Mouse (Mus musculus) liver, embryonic 13.5 days (tissue): ENCODE measurements around the gene Ramp2. TPM values are rescaled to one million over a fixed set of nuclear protein-coding genes. Genes with fewer than 3 reads are reported as not detected.

Source experiments
- ATAC-seq: fragments of 200-750 bp; cut with Nextera tagmentation; 2 replicates; pipeline ENCODE4 v1.8.0; 2017; ENCODE audit warnings: low read depth, mild to moderate bottlenecking, moderate number of reproducible peaks, moderate library complexity
- DNase-seq: peaks from one replicate; pipeline ENCODE4 v3.0.0; 2022
- H3K27ac ChIP-seq: fragments of 300-500 bp; sonication (generic); 2 replicates; pipeline ENCODE4 v1.5.1; 2015; ENCODE audit warnings: moderate library complexity, mild to moderate bottlenecking, inconsistent platforms
- H3K27me3 ChIP-seq: fragments of 300-500 bp; sonication (generic); 2 replicates; pipeline ENCODE4 v1.6.1; 2015; ENCODE audit warnings: mild to moderate bottlenecking, inconsistent platforms
- H3K36me3 ChIP-seq: fragments of 300-500 bp; sonication (generic); 2 replicates; pipeline ENCODE4 v1.6.1; 2015; ENCODE audit warnings: mild to moderate bottlenecking, inconsistent platforms
- H3K4me1 ChIP-seq: fragments of 300-500 bp; sonication (generic); replicated peaks from 2 replicates; pipeline ENCODE4 v1.6.1; 2015; ENCODE audit warnings: inconsistent platforms
- H3K4me2 ChIP-seq: fragments of 300-500 bp; sonication (generic); 2 replicates; pipeline ENCODE4 v1.6.1; 2015; ENCODE audit warnings: inconsistent platforms, mild to moderate bottlenecking, moderate library complexity
- H3K4me3 ChIP-seq: fragments of 300-500 bp; sonication (generic); replicated peaks from 2 replicates; pipeline ENCODE4 v1.5.1; 2015; ENCODE audit warnings: mild to moderate bottlenecking, inconsistent platforms
- H3K9ac ChIP-seq: fragments of 300-500 bp; sonication (generic); 2 replicates; pipeline ENCODE4 v1.6.1; 2015; ENCODE audit warnings: mild to moderate bottlenecking, inconsistent platforms
- H3K9me3 ChIP-seq: fragments of 300-500 bp; sonication (generic); replicated peaks from 2 replicates; pipeline ENCODE4 v1.6.1; 2016; ENCODE audit warnings: inconsistent platforms
- WGBS: fragments of 180-500 bp; shearing (Covaris S2); methylation state at CpG from one replicate; pipeline ENCODE4 v1.1.7; 2015; ENCODE audit not compliant: insufficient replicate concordance; 5-methylcytosine and 5-hydroxymethylcytosine counted together
- polyA plus RNA-seq: library from polyadenylated mRNA; unstranded; fragments of >200 nt; fragmentation: Nextera tagmentation; extraction: Ambion mirVana; gene quantifications from 2 replicates; pipeline ENCODE4 v1.2.1, GENCODE M21; 2015

The Ramp2 gene
- polyA plus RNA-seq: 23.4 and 25.4 TPM in 2 replicates

DNA sequence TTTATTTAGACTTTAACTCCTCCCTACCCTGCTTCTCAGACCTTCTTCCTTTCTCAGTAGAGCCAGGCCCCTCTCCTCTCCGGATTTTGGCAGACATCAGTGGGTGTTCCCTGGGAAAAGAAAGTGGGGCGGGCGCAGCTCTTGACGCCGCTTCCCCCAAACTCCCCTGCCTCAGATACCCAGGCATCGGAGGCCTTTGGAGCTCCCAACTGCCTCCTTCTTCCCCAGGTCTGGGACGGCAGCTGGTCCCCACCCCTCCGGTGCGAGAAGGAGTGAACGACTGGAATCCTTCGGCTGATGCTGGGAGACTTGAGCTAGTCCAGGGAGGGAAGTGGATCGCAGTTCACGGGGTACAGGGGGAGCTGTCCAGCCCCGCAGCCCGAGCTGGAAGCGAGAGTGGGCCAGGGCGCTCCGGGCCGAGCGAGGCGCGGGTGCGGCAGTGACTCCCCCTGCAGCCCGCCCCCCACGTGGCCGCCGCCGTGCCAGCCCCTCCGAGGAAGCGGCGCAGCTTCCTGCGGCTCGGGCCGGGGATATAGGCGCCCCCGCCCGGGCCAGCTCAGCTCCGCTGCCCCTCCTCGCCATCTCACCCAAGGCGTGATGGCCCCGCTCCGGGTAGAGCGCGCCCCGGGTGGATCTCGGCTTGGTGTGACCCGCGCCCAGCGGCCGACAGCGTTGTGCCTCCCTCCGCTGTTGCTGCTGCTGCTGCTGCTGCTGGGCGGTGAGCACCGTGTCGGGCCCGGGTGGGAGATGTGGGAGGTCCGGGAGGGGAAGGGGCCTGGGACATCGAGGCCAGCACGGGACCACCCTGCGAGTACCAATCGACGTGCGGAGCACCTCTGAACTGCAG is at the start of gene Ramp2:
Gene Ramp2 (plus strand): TSS at position 174 of the 847 bp plus-strand sequence.
- ATAC-seq: no peak
- no peak for DNase-seq
- Histone ChIP-seq H3K36me3 (no peaks in the 10 kb centered on the region), H3K9me3 (no peaks in the 10 kb centered on the region), H3K4me3 (peak within 1 kb of the TSS; percentile 55), H3K4me1 (peaks cover 39% of the 10 kb centered on the region), H3K4me2 (peak within 1 kb of the TSS; percentile 69), H3K27me3 (peaks cover 72% of the 10 kb centered on the region), H3K27ac (no peak within 1 kb of the TSS; the same call in none of the 2 replicates), H3K9ac (peak within 1 kb of the TSS; percentile 54)
- WGBS: 2% methylated on average over 59 of the region's 63 CpGs

DNA sequence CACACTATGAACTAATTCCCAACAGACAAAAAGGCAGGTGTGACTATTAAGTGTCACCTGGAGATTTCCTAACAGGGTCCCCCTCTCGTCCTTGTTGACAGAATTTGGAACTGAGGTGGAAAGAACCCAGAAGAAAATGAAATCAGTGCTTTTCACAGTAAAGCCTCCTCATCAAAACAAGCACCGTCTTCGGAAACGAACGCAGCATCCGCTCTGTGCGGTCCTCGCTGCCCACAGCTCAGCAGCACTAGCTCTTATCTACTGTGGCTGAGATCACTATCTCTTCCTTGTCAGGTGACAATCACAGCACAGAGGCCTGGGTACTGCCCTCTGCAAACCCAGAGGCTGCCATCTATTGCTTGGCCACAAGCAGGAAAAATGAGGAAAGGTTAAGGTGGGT is 49.7 kb upstream of the Ramp2 start:
- Histone ChIP-seq H3K4me2 (no peak overlapping the region), H3K9me3 (no peaks in the 10 kb centered on the region), H3K9ac (no peak overlapping the region), H3K4me1 (peaks cover 35% of the 10 kb centered on the region), H3K4me3 (no peak overlapping the region), H3K27ac (no peak overlapping the region), H3K27me3 (no peaks in the 10 kb centered on the region), H3K36me3 (peaks cover 53% of the 10 kb centered on the region)
- no peak for DNase-seq
- no peak for ATAC-seq
- 77% methylated on average over 8 of the region's 8 CpGs for WGBS

DNA sequence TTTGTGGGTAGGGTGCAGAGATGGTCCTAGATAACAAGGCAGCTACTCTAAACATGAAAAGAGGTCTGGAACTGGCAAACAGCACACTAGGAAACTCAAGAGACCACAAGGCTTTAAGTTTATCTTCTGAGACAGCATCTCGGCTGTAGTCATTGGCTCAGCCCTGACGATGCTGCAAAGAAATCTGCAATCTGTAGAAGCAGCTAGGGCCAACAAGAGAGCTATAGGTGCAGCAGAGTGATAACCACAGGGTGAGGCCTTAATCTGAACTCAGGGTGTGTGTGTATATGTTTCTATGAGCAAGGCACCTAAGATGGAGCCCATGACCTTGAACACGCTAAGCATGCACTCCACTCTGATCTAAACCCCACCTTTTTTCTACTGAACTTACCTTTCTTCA is 46.3 kb upstream of the Ramp2 start:
- Histone ChIP-seq H3K9ac (peak overlapping the region; percentile 26; the same call in 1 of the 2 replicates), H3K27ac (0 out of 2 replicates have a peak overlapping the region, but pooled peaks have one; percentile 18)
- WGBS: 41% methylated on average over 3 of the region's 3 CpGs

DNA sequence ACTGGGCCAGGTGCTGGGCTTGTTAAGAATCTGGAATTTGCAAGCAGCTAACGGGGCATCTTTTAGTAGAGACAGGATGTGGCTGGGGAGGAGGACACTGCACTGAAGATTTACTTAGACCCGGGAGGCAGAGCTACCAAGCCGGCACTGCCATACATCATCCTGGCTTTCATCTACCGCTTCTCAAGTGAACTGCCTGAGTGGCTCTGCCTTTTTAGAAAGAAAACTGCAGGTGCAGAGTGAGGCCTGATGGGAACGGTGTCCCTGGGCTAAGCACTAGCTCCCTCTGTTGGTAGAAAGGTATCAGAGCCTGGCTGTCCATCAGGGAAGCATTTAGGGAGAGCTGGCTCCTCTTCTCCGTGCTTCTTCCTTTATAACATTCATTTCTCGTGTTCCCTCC is 44.8 kb upstream of the Ramp2 start:
- Histone ChIP-seq H3K4me3 (no peak overlapping the region), H3K9ac (no peak overlapping the region), H3K27me3 (no peaks in the 10 kb centered on the region), H3K9me3 (no peaks in the 10 kb centered on the region), H3K4me1 (peaks cover 25% of the 10 kb centered on the region), H3K27ac (no peak overlapping the region), H3K36me3 (peaks cover 63% of the 10 kb centered on the region), H3K4me2 (no peak overlapping the region)
- ATAC-seq (no peak), DNase-seq (no peak)
- 32% methylated on average over 7 of the region's 7 CpGs for WGBS

More for the DNA sequence above, 46.3 kb upstream of the Ramp2 start:
- Histone ChIP-seq H3K36me3 (peaks cover 60% of the 10 kb centered on the region), H3K4me1 (peaks cover 25% of the 10 kb centered on the region), H3K9me3 (no peaks in the 10 kb centered on the region), H3K4me3 (no peak overlapping the region), H3K4me2 (no peak overlapping the region), H3K27me3 (no peaks in the 10 kb centered on the region)
- ATAC-seq: peak; percentile 91
- DNase-seq: peak; percentile 31

DNA sequence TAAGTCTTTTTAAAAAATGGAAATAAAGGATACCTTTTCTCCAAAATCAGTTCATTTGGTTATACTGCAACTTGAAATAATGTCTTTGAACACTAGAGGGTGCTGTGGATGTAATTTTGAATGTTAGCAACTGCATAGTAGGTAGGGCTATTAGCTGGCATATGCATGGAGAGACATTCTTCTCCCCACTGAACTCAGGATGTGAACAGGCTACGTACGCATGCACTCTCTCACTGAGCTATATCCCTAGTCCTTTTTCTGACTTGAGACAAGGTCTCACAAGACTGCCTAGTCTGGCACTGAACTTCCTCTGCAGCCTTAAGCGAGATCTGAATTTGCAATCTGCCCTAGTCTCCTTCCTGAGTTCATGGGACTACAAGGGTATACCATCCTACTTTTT is 33.9 kb upstream of the Ramp2 start:
- peaks cover 51% of the 10 kb centered on the region for H3K36me3 ChIP-seq
- 50% methylated on average over 3 of the region's 3 CpGs for WGBS
- no peak overlapping the region for H3K4me3 ChIP-seq
- no peak overlapping the region for H3K4me2 ChIP-seq
- DNase-seq: peak; percentile 29
- H3K27ac ChIP-seq: no peak overlapping the region
- H3K9me3 ChIP-seq: no peaks in the 10 kb centered on the region
- no peak overlapping the region for H3K9ac ChIP-seq
- ATAC-seq: 0 out of 2 replicates have a peak, but pooled peaks have one; percentile 47
- H3K27me3 ChIP-seq: no peaks in the 10 kb centered on the region
- H3K4me1 ChIP-seq: no peaks in the 10 kb centered on the region

DNA sequence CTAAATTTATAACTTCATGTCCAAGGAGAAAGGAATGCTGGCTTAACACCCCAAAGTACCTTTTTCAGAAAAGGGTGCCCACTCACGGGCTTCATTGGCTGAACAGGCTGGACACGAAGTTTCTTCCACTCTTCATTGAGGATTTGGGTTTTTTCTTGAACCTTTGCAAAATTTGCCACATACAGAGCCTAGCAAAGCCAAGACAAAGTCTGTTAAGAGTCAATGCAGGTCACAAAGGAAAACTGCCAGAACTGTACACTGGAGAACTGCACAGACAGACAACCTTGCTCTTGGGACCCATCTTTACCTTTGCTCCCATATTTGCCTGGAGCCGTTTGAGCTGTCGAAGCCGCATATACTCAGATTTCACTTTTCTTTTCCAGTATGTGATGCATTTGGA is 28.9 kb upstream of the Ramp2 start:
- WGBS: 80% methylated on average over 5 of the region's 5 CpGs
- H3K9me3 ChIP-seq: no peaks in the 10 kb centered on the region
- H3K27ac ChIP-seq: no peak overlapping the region
- no peak overlapping the region for H3K4me2 ChIP-seq
- H3K4me1 ChIP-seq: peaks cover 6% of the 10 kb centered on the region; the same call in 1 of the 2 replicates
- no peak overlapping the region for H3K9ac ChIP-seq
- no peaks in the 10 kb centered on the region for H3K27me3 ChIP-seq
- DNase-seq: no peak
- H3K4me3 ChIP-seq: no peak overlapping the region
- H3K36me3 ChIP-seq: peaks cover 22% of the 10 kb centered on the region
- ATAC-seq: no peak

DNA sequence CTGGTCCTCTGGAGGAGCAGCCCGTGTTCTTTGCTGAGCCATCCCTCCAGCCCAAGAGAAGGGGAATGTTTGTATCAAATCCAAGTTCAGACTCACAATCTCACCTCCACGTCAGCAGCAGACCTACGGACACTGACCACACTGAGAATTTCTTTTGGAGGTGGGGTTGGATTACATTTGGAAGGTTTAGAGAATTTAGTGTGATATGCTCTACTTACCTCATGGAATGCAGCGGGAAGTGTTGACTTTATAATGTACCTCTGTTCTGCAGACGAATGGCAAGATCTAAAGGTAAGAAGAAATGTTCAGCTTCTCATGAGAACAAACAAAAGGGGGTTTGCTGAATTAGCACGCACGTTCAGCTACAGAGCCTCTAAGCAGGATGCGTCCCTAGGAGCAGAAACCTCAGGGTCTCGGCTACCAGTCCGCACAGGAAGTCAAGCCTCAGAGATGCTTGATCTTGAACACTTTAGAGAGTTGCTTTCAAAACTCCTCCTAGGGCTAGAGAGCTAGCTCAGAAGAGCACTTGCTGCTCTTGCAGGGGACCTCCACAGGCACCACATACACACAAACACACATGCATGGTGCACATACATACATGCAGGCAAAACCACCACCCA is 27.3 kb upstream of the Ramp2 start:
- no peak overlapping the region for H3K4me3 ChIP-seq
- no peaks in the 10 kb centered on the region for H3K9me3 ChIP-seq
- peaks cover 6% of the 10 kb centered on the region; the same call in 1 of the 2 replicates for H3K4me1 ChIP-seq
- H3K9ac ChIP-seq: no peak overlapping the region
- H3K36me3 ChIP-seq: peaks cover 10% of the 10 kb centered on the region; the same call in 1 of the 2 replicates
- no peak overlapping the region for H3K4me2 ChIP-seq
- no peaks in the 10 kb centered on the region for H3K27me3 ChIP-seq
- H3K27ac ChIP-seq: no peak overlapping the region
- 56% methylated on average over 10 of the region's 10 CpGs for WGBS
- ATAC-seq (no peak), DNase-seq (no peak)

DNA sequence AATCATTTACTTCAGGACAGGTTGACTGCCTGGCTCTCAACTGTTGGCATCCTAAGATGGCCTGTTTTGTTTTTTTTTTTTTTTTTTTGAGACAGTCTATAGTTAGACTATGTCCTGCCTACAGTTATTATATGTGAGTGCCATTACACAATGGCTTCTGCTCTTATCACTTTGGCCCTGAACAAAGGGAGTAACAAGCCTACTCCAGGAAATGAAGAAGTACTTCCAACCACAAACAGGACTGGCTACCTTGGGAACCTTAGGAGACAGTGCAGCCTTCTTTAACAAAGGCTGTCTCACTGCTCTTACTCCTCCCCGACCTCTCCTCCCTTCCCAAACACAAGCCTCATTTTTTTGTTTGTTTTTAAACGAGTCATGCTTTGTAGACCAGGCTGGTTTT is 25.0 kb upstream of the Ramp2 start:
- no peak overlapping the region for H3K4me2 ChIP-seq
- no peak overlapping the region for H3K27ac ChIP-seq
- no peaks in the 10 kb centered on the region for H3K27me3 ChIP-seq
- no peak for ATAC-seq
- 27% methylated on average over 2 of the region's 2 CpGs for WGBS
- no peaks in the 10 kb centered on the region for H3K36me3 ChIP-seq
- H3K4me3 ChIP-seq: no peak overlapping the region
- H3K9me3 ChIP-seq: no peaks in the 10 kb centered on the region
- peaks cover 26% of the 10 kb centered on the region for H3K4me1 ChIP-seq
- no peak for DNase-seq
- no peak overlapping the region for H3K9ac ChIP-seq

DNA sequence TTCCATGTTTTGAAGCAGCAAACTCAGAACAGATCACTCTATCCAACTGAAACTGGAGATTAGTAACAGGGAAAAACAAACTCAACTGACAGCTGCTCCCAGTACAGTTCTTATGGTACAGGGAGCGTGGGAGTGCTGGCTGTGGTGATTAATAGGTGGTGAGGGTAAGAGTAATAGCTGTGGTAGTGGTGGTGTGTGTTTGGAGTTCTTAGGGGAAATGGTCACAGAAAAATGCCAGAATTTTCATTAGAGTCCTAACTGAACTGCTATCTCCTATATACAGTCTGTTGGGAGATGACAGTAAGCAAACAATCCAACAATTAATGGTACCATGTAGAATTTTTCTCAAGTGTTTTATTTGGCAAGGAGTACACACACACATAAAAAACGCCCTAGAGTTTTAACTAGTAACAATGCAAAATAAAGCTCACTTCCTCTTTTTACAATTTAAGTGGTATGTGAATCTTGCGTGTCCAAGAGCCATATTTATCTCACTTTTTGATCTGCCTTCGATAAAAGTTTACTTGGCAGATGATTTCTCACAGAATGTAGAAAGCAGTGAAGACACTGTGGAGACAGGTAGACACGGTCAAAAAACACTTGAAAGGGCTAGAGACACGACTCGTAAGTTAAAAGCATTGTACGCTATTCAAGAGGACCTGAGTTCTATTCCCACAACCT is 24.4 kb upstream of the Ramp2 start:
- Histone ChIP-seq H3K4me2 (no peak overlapping the region), H3K4me3 (no peak overlapping the region), H3K27ac (no peak overlapping the region), H3K9me3 (no peaks in the 10 kb centered on the region), H3K4me1 (peaks cover 27% of the 10 kb centered on the region), H3K36me3 (no peaks in the 10 kb centered on the region), H3K27me3 (no peaks in the 10 kb centered on the region), H3K9ac (no peak overlapping the region)
- no peak for ATAC-seq
- WGBS: 58% methylated on average over 8 of the region's 8 CpGs
- no peak for DNase-seq

DNA sequence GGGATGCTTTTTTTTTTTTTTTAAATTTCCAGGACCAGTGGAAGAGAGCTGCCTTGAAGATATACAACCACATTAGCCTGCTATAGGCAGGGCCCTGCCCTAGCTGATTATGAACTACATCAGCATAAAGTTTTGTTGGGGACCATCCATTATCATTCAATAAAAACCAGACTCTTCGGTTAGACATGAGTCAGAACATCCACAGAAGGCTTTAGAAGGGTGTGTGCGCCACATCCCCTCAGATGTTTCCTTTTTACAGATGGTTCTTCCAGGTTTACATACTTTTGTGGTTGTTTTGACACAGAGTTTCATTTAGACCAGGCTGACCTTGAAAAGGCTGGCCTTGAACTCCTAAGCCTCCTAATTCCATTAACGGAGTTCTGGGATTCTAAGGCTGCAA is 21.5 kb upstream of the Ramp2 start:
- Histone ChIP-seq H3K4me2 (peak overlapping the region; percentile 96; the same call in 1 of the 2 replicates), H3K36me3 (no peaks in the 10 kb centered on the region), H3K27me3 (peaks cover 20% of the 10 kb centered on the region), H3K4me1 (peaks cover 34% of the 10 kb centered on the region), H3K9me3 (no peaks in the 10 kb centered on the region), H3K4me3 (no peak overlapping the region), H3K27ac (peak overlapping the region; percentile 23; the same call in 1 of the 2 replicates), H3K9ac (peak overlapping the region; percentile 96; the same call in 1 of the 2 replicates)
- ATAC-seq (no peak), DNase-seq (no peak)
- 74% methylated on average over 3 of the region's 3 CpGs for WGBS
